ENCODE assay signal across 8 mouse cellular contexts in the genomic region with DNA sequence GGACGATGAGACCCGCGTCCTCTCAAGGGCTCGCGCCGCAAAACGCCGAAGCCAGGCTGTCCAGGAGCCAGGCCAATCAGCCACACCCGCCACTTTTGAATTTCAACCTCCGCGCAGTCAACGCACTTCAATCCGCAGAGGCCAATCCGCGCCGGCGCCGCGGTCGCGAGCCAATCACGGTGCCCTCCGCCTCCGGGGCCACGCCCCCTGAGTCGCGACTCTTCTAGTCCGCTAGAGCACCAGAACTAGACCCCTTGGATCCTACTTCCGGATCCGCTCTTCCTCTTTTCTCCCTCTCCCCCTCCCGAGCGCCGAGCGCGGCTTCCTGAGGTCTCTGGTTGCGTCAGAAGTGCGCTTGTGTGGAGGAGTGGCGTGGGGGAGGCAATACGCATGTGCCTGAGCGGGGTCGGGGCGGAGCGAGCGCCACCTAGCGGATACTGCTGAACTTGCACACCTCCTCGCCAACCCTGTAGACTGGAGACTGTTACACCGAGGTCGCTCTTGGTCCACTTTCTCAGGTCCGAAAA. TPM values are rescaled to one million over a fixed set of nuclear protein-coding genes. Genes with fewer than 3 reads are reported as not detected.
DNase-seq lines count a peak whose midpoint lies in the region; ATAC-seq and TF ChIP-seq lines count a peak whose summit lies in the region.

TSS of gene Kifc1 (minus strand) at position 129 of the 527 bp plus-strand sequence.

- peak; percentile 99 for ATAC-seq in embryonic facial prominence, embryonic 13.5 days (ENCODE audit: insufficient number of reproducible peaks, insufficient read depth, low FRiP score, low TSS enrichment, low read depth)
- peak; percentile 98 for ATAC-seq in limb, embryonic 12.5 days (ENCODE audit: insufficient number of reproducible peaks, insufficient read depth, low FRiP score, low TSS enrichment, low read depth)
- ATAC-seq in midbrain, embryonic 15.5 days (replicated peaks), result peak; percentile 100

- H3K27ac ChIP-seq in embryonic facial prominence, embryonic 13.5 days, result peak within 1 kb of the TSS; percentile 51; the same call in 1 of the 2 replicates
- no peak within 1 kb of the TSS for H3K27ac ChIP-seq in kidney, adult 2 months (ENCODE audit: insufficient read depth, low read depth, low read length)
- peak within 1 kb of the TSS; percentile 80 for H3K27ac ChIP-seq in limb, embryonic 12.5 days
- no peak within 1 kb of the TSS for H3K27ac ChIP-seq in midbrain, embryonic 15.5 days
- no peak within 1 kb of the TSS for H3K27ac ChIP-seq in spleen, adult 2 months (ENCODE audit: insufficient read depth, low read length)

- under 1% methylated on average over 49 of the region's 49 CpGs for WGBS in embryonic facial prominence, embryonic 13.5 days
- WGBS in kidney, adult 2 months, result under 1% methylated on average over 49 of the region's 49 CpGs
- WGBS in limb, embryonic 12.5 days, result under 1% methylated on average over 49 of the region's 49 CpGs
- WGBS in midbrain, embryonic 15.5 days, result under 1% methylated on average over 48 of the region's 49 CpGs
- under 1% methylated on average over 49 of the region's 49 CpGs for WGBS in spleen, adult 2 months

- DNase-seq in 3134 (ENCODE audit: extremely low read depth, insufficient read length, low spot score), result peak; percentile 100
- peak; percentile 98 to 99 for DNase-seq in adrenal gland, postnatal 36 days
- DNase-seq in heart, adult 18-20 months, result peak; percentile 99 to 100
- peak; percentile 100 for DNase-seq in kidney, adult 2 months
- peak; percentile 98 to 99 for DNase-seq in spleen, adult 2 months (ENCODE audit: low read depth in 1 of 2, low spot score in 2 of 2)

- TF ChIP-seq CTCF in kidney, adult 2 months (conservative IDR thresholded peaks at IDR 0.05; ENCODE audit: insufficient read depth, insufficient read length, low read depth, low read length), result peak; percentile 96; the same call in 1 of the 2 replicates
- peak; percentile 99 for TF ChIP-seq CTCF in spleen, adult 2 months (IDR thresholded peaks at IDR 0.05; ENCODE audit: extremely low read depth, insufficient read depth, insufficient read length, insufficient replicate concordance)

- H3K4me2 ChIP-seq in embryonic facial prominence, embryonic 13.5 days, result peak within 1 kb of the TSS; percentile 65
- peak within 1 kb of the TSS; percentile 65 for H3K4me2 ChIP-seq in limb, embryonic 12.5 days
- H3K4me2 ChIP-seq in midbrain, embryonic 15.5 days, result peak within 1 kb of the TSS; percentile 84

- no peaks in the 10 kb centered on the region for H3K27me3 ChIP-seq in embryonic facial prominence, embryonic 13.5 days
- no peaks in the 10 kb centered on the region for H3K27me3 ChIP-seq in kidney, adult 2 months (replicated peaks; ENCODE audit: control insufficient read depth, insufficient read depth, low read length)
- no peaks in the 10 kb centered on the region for H3K27me3 ChIP-seq in limb, embryonic 12.5 days
- no peaks in the 10 kb centered on the region for H3K27me3 ChIP-seq in midbrain, embryonic 15.5 days (replicated peaks)
- no peaks in the 10 kb centered on the region for H3K27me3 ChIP-seq in spleen, adult 2 months (ENCODE audit: control insufficient read depth, insufficient read depth, low read length)

- H3K4me1 ChIP-seq in embryonic facial prominence, embryonic 13.5 days, result peaks cover 14% of the 10 kb centered on the region
- H3K4me1 ChIP-seq in kidney, adult 2 months (ENCODE audit: control insufficient read depth, insufficient read depth, low read length), result no peaks in the 10 kb centered on the region
- peaks cover 9% of the 10 kb centered on the region for H3K4me1 ChIP-seq in limb, embryonic 12.5 days (replicated peaks)
- peaks cover 7% of the 10 kb centered on the region for H3K4me1 ChIP-seq in midbrain, embryonic 15.5 days
- no peaks in the 10 kb centered on the region; the same call in 1 of the 2 replicates for H3K4me1 ChIP-seq in spleen, adult 2 months (ENCODE audit: control insufficient read depth, insufficient read depth, insufficient read length)

- TF ChIP-seq POLR2A in kidney, adult 2 months (IDR thresholded peaks at IDR 0.05; ENCODE audit: low read depth, low read length), result no peak
- TF ChIP-seq POLR2A in spleen, adult 2 months (IDR thresholded peaks at IDR 0.05; ENCODE audit: low read depth, low read length), result no peak

- peak within 1 kb of the TSS; percentile 76 for H3K9ac ChIP-seq in embryonic facial prominence, embryonic 13.5 days
- peak within 1 kb of the TSS; percentile 73 for H3K9ac ChIP-seq in limb, embryonic 12.5 days (replicated peaks)
- peak within 1 kb of the TSS; percentile 32 for H3K9ac ChIP-seq in midbrain, embryonic 15.5 days

- peaks cover 8% of the 10 kb centered on the region for H3K36me3 ChIP-seq in embryonic facial prominence, embryonic 13.5 days
- no peaks in the 10 kb centered on the region for H3K36me3 ChIP-seq in kidney, adult 2 months (ENCODE audit: control insufficient read depth, insufficient read depth, low read length)
- H3K36me3 ChIP-seq in limb, embryonic 12.5 days, result peaks cover 15% of the 10 kb centered on the region
- no peaks in the 10 kb centered on the region for H3K36me3 ChIP-seq in midbrain, embryonic 15.5 days (replicated peaks)
- H3K36me3 ChIP-seq in spleen, adult 2 months (ENCODE audit: control insufficient read depth, insufficient read depth, low read length), result no peaks in the 10 kb centered on the region; the same call in 1 of the 2 replicates

- peak within 1 kb of the TSS; percentile 62 for H3K4me3 ChIP-seq in embryonic facial prominence, embryonic 13.5 days
- peak within 1 kb of the TSS; percentile 66 for H3K4me3 ChIP-seq in kidney, adult 2 months (ENCODE audit: insufficient read depth, low read depth, low read length)
- H3K4me3 ChIP-seq in limb, embryonic 12.5 days (replicated peaks), result peak within 1 kb of the TSS; percentile 67
- H3K4me3 ChIP-seq in midbrain, embryonic 15.5 days, result peak within 1 kb of the TSS; percentile 61
- H3K4me3 ChIP-seq in spleen, adult 2 months (ENCODE audit: extremely low read depth, insufficient read depth, insufficient read length), result peak within 1 kb of the TSS; percentile 74

- no peaks in the 10 kb centered on the region for H3K9me3 ChIP-seq in embryonic facial prominence, embryonic 13.5 days
- H3K9me3 ChIP-seq in limb, embryonic 12.5 days, result no peaks in the 10 kb centered on the region
- H3K9me3 ChIP-seq in midbrain, embryonic 15.5 days, result no peaks in the 10 kb centered on the region

RNA-seq across cellular contexts. Expression of gene Kifc1, which starts in this region (rescaled TPM):
- 1 to 10 TPM; 3.3 to 4.4 TPM for total RNA-seq in adrenal gland, postnatal 36 days (2021)
- 7.2 and 7.3 TPM in 2 replicates for polyA plus RNA-seq in embryonic facial prominence, embryonic 13.5 days (2015; fragmentation: Nextera tagmentation; extraction: Ambion mirVana)
- total RNA-seq in heart, adult 18-20 months (2021), result 1 to 10 TPM in 1 of 2 experiments, under 1 TPM in 1; 0.80 to 1.4 TPM
- polyA plus RNA-seq in kidney, adult 2 months (2012; rRNA removed), result 1.3 and 1.6 TPM in 2 replicates
- 6.6 and 7.6 TPM in 2 replicates for polyA plus RNA-seq in limb, embryonic 12.5 days (2016; fragmentation: Nextera tagmentation; extraction: Ambion mirVana)
- polyA plus RNA-seq in midbrain, embryonic 15.5 days (2015; fragmentation: Nextera tagmentation; extraction: Ambion mirVana), result 1.5 and 2.6 TPM in 2 replicates
- polyA plus RNA-seq in spleen, adult 2 months (2012; rRNA removed), result 11.5 and 15.3 TPM in 2 replicates

Comparison
In these comparisons a context has a peak if more than half of its experiments do, and no peak if none do; other contexts are left out.
1. H3K27ac ChIP-seq: peak in embryonic facial prominence, embryonic 13.5 days (single experiment) and limb, embryonic 12.5 days (single experiment); none in kidney, adult 2 months (single experiment), midbrain, embryonic 15.5 days (single experiment) and spleen, adult 2 months (single experiment).
2. Peak in every context shown above with its lines, with median percentiles within 50 percentile points of each other: DNase-seq, ATAC-seq, H3K4me2 ChIP-seq, H3K4me3 ChIP-seq and H3K9ac ChIP-seq.